Mouse (Mus musculus): ENCODE data around the gene Ptgfrn.

DNA sequence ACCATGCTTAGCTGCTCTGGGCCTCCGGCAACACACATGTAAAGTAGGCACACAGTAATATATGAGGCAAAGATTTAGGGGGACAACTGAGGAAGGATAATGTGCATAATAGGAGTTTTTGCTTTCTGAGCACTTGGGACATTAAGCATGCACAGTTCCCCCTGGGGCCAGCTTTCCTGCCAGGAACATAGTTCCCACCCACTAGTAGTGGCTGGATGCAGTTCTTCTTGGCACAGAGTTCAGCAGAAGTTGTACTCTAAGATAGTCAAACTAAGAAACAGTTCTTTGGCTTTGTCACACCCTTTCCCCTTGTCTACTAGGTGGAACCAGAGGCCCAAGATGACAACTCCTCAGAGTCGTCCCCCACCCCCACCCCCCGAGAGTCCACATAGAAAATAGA lies 12.4 kb upstream of the Ptgfrn start:
- TF ChIP-seq POLR2A (IDR thresholded peaks at IDR 0.05; ENCODE audit: low read depth, low read length) (no peak), CTCF (IDR thresholded peaks at IDR 0.05; ENCODE audit: borderline replicate concordance, insufficient read depth, low read length) (no peak)

Data from embryonic fibroblast, embryonic 13.5 days (primary cell).